Mouse (Mus musculus): ENCODE results near the gene Cmah. TPM values are rescaled to one million over a fixed set of nuclear protein-coding genes. Genes with fewer than 3 reads are reported as not detected.

Cmah gene
- total RNA-seq, 1 experiment from 2014 or later: 2.7 TPM

- no peak for DNase-seq
Observed at GRCm38 (mm10) chr13:24484811-24485210, 157.6 kb downstream of the Cmah start.

GRCm38 (mm10) chr13:24485964-24486363, 158.8 kb downstream of the Cmah start:
- no peak for DNase-seq

GRCm38 (mm10) chr13:24486403-24486802, 159.2 kb downstream of the Cmah start:
- no peak for DNase-seq

- no peak for DNase-seq
Observed at GRCm38 (mm10) chr13:24487061-24487460, 159.9 kb downstream of the Cmah start.

- DNase-seq: no peak
Observed at GRCm38 (mm10) chr13:24487546-24487945, 160.3 kb downstream of the Cmah start.

DNA sequence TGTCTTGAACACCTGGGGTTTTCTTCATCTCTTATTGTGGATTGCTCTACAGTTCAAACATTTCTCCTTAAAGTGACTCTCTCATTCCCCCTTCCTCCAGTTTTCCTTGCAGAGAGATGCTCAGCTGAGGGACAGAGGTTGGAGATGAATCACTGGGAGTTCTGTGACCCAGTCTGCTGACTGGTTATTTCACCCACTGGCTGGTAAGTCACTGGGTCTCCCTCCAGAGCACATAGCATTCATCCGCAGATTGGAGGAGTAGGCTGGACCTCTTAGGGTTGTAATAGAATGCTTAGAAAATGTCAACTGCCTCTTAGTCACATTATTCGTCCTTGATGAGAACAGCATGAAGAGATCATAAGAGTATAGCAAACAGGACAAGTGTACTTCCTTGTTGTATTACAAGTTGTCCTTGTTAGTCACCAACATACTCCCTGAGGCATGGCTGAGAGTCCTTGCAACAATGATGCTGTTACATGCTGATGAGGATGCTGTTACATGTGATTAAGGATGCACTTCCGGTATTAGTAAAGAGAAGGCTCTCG, 161.4 kb downstream of the Cmah start:
- no peak for DNase-seq

GRCm38 (mm10) chr13:24489515-24489914, 162.3 kb downstream of the Cmah start:
- no peak for DNase-seq

- no peak for DNase-seq
Observed at GRCm38 (mm10) chr13:24490041-24490440, 162.8 kb downstream of the Cmah start.

DNA sequence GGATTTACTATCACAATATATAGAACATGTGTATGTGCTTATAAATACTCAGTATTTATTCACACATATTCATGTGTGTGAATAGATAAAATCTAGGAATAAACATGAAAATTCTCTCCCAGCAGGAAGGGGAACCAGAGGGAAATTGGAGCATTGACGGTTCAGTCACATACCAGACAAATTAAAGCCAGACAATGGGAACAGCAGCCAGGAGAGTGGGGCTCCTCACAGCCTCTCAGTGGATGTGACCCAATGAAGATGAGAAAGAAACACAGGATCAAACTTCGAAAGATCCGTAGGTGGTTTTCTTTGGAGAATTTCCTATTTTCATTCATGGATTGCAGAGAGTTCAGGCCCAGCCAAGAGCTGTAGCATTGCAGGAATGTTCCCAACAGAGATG, 163.9 kb downstream of the Cmah start:
- no peak for DNase-seq

DNA sequence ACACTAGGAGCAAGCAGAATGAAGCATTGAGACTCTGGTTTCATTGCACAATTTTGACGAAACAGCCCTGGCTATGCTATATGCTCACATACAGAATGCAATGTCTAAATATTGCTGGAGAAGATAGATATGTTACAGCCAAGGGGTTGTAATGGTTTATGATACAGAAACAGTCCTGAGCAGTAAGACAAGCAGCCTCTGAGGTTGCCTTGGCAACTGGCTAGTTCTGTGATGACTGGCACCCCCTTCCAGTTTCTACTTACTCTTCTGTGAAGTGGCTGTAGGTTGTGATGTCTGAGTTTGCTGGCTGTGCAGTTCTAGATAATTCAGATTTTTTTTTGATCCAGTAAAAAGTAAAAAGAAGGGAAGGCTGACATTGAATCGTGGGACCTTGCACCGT, 166.6 kb downstream of the Cmah start:
- no peak for DNase-seq

GRCm38 (mm10) chr13:24496353-24496752, 169.1 kb downstream of the Cmah start:
- no peak for DNase-seq

DNA sequence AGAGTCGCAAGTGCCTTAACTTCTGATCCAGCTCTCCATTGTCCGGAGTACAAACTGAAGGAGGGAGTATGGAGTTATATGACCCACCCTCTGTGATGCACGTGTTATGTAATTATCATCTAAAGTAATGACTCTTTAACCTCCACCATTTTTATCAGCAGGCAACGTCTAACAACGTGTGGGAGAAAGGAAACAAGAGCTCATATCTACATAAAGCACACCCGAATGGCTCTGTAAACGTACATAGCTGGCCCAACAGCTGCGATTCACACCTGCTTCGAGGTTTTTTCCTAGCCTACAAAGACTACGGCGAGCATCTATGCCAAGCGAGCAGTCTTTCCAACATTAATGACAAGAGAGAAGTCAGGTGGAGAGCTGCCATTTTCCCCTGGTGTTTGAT, 169.8 kb downstream of the Cmah start:
- DNase-seq: no peak

DNA sequence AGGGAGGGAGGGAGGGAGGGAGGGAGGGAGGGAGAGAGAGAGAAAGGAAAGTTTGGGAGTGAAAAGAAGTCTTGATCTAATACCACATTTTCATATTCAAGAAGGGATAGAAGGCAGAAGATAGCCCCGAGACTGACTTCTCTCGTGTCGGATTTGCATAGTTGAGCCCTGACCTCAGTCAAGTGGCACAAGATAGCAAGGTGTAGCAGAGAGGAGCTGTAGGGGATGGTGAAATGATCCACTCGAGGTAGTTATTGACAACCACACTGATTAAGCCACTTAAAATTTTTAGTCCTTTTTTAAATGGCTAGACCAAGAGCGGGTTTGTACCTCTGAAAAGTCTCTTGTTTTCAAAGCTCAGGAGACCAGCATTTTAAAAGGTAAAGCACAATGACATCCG, 171.1 kb downstream of the Cmah start:
- no peak for DNase-seq

- DNase-seq: peak; percentile 10
Observed at GRCm38 (mm10) chr13:24499505-24499904, 172.3 kb downstream of the Cmah start.

DNA sequence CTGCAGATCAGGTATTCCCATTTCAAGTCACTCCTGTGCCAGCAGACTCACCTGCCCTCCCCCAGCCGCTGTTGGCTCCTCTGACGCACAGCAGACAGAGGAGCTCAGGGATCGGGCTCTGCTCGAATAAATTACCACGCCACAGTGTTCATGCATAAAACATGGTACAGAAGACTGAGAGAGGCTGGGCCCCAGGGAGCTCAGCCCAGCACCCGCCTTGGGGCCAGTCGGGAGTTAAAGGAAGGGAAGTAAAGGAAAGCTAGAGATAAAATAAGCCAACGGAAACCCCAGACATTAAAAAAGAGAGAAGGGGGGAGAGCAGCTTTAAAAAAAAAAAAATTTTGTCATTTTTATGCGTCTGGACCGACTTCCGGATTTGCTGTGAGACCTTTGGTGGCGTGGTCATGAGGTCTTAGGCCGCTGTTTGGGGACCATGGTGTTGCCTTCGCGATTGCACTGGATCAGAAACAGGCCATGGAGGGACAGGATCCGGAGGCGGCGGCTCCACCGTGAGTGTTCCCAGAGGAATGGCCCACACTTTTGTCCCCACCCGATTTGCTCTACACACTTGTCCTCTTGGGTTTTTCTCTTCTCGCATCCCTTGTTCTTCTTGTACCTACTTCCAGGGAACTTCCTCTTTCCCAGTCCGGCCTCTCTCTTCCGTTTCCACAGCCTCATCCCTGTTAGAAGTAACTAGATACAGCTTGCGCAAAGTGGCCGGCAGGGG, 174.1 kb downstream of the Cmah start:
- DNase-seq: no peak

DNA sequence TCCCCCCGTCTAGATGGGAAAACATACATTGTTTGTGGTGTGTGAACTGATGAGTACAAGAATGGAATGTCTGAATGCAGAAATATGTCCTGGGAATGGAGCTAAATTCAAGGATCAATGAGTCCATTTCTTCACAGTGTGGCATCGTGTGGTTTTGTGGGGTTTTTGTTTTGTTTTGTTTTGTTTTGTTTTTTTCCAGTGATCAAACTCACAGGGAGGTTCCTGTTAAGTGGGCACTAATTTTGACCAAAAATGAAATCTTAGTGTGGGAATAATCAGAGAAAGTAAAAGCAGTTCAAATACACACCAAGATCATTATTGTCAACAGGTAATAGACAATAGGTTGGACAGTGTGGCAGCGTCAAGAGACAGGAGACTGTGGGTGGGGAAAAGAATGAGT, 174.7 kb downstream of the Cmah start:
- no peak for DNase-seq

DNA sequence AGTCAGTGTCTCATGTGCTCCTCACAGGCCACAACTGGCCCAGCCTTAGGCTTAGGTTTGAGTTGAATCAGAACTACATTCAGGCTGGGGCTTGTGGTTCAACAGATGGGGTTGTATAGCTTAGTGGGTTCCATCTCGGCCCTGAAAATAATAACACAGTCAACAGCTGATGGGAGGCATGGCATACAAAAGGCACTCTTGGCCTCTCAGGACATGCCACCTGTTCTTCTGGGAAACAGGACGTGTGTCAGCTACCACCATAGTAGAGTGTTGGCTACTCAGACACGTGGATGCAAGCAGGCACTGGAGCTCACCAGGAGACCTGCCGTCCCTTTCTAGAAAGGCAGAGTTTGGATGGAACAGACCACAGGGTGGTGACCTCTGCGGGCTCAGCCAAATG, 178.6 kb downstream of the Cmah start:
- no peak for DNase-seq

DNA sequence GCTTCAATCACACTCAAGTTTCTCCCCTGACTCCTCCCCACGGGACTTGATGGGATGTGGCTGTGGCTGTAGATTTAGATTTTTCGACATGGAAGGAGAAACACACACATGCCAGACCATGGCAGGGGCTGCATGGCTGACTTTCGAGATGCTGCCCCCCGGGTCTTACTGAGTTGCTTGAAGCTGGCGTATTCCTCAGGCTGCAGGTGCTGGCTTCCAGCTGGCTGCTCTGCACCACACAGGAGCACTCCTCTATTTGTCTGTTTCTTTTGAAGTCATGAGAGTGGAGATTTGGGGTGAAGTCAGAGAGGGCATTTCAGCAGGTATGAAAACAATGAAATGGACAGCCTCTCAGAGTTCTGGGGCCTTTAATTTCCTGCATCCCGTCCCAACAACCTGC, 180.0 kb downstream of the Cmah start:
- DNase-seq: no peak

- no peak for DNase-seq
Observed at GRCm38 (mm10) chr13:24508917-24509316, 181.7 kb downstream of the Cmah start.

DNA sequence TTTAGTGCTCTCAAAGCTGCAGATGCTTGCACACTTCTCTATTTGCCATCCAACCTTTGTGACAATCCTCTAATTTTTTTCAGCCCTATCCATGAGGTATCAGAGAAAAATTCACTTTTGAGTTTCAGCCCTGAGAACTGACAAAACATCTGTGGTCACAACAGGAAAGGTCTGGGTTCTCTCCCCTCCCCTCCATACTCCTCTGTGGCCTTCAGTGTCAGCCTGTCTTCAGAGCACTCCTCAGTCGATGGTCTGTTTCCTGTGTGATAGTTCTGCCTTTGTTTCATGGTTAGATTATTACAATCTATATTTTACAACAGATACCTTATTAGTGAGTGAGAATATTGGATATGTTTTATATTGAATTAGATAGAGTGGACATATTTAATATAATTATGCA, 184.2 kb downstream of the Cmah start:
- no peak for DNase-seq

DNA sequence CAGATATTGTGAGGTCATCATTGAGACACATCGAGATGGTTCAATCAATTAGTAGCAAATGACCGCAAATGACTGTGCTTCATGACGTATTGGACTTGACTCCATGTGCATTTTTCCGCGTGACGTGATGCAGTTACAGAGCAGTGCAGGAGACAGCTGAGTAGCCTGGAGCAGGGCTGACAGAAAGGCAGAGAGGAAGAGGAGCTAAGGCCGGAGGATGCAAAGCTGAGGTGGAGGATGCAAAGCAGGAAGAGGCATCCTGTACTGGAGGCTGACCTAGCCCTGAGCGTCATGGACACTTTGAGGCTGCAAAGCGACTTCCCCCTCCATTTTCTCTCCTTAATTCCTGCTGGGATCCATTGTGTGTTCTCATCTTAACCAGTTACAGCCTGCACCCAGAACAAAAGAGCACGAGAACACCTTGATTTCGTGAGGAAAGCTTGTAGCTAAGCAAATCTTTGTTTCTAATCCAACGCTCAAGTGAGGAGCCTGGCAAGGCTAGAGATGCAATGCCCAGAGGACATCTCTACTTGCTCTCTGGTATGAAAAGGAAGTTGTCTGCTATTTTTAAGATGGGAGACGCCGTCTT, 184.8 kb downstream of the Cmah start:
- DNase-seq: no peak

DNA sequence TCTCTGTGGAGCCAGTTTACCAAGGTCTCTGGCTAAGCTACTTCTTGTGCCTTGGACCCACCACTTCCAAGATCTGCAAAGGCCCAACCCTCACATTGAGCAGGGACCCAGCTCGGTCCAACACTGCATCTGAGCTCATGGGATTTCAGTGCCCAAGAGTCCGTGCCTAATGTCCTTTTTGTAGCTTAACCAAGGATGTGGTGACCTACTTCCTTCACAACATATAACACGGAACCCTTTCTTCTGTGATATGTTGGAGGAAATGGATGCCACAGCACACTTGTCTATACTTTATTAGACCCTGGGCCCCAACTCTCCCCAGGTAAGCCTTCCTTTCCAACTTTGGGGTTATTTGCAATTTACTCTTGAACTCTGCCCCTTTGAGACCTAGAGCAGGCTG, 186.5 kb downstream of the Cmah start:
- DNase-seq: no peak

DNA sequence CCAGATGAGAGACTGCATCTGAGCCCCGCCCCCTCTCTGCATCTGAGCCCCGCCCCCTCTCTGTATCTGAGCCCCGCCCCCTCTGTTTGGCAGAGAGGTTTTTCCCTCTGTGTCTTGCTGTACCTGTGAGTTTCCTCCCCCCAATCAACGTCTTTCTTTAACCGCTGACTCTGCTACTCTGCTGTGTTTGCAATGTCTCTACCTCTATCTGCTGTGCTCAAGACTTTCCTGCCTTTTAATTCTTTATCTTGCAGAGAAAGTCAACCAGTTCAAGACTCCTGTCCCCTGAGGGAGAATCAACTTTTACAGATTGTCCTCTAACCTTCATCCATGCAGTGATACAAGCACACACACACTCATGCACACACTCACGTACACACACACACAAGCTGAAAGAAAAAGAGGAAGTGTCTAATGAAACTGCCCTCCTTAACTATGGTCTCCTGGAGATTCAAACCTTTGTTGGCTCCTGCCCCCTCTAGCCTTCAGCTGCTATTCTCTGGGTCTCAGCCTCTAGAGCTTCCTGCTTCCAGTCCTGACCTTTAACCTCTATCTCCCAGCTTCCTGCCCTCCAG, 188.0 kb downstream of the Cmah start:
- DNase-seq: no peak

DNA sequence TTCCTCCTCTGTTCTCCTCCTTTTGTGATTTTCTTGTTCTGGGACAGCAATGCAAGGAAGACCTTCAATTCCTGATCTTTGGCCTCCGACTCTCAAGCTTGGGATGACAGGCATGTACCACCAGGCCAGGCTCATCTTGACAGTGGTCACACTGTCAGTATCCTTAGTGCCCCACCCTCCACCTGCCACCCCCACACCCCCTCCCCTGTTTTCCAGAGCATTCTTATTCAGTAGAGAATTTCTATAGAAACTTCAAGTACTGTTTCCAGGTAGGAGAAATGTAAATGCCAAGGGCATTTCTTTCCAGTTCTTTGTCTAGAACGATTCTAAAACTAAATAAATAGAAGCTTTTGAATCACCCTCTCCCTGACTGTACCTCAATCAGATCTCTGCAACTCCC, 190.6 kb downstream of the Cmah start:
- DNase-seq: no peak
